Mouse (Mus musculus) thymus, postnatal 25 days (tissue): ENCODE results near the gene Gm8653.
"Not testable (repeated sequence)": the region's sequence is repeated elsewhere in the genome, so short reads cannot be mapped to it uniquely, and the experiment has no call there.

Experiments
- DNase-seq: peaks from one replicate; pipeline ENCODE4 v3.0.0; 2022

Gm8653 gene

DNA sequence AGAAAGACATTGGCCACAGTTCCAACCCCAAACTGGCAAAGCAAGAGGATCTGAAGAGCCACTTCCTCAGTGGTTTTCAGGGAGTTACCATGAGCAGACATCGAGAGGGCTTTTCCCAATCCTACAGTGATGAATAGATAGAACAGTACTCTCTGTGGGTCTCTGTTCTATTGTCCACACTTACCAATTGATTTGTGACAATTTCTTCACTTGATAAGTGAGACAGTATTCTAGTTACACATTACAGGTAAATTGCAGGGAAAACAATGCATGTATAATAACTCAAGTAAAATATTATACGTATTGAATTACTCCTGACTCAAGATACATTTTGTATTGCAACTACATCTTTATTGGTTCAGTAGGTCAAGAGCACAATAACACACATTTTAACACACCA is at the start of gene Gm8653:
TSS of gene Gm8653 (minus strand) at position 101 of the 400 bp plus-strand sequence.
- not testable (repeated sequence) for DNase-seq

DNA sequence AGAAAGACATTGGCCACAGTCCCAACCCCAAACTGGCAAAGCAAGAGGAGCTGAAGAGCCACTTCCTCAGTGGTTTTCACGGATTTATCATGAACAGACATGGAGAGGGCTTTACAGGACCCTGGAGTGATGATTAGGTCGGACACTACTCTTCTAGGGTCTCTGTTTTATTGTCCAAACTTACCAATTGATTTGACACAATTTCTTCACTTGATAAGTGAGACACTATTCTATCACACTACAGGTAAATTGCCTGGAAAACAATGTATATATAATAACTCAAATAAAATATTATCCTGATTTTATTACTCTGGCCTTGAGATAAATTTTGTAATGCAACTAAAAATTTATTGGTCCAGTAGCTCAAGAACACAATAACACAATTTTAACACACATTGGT is 28.3 kb upstream of the Gm8653 start, which contains the start of gene Gm8453:
TSS of gene Gm8453 (minus strand) at position 101 of the 400 bp plus-strand sequence.
- DNase-seq, result not testable (repeated sequence)

DNA sequence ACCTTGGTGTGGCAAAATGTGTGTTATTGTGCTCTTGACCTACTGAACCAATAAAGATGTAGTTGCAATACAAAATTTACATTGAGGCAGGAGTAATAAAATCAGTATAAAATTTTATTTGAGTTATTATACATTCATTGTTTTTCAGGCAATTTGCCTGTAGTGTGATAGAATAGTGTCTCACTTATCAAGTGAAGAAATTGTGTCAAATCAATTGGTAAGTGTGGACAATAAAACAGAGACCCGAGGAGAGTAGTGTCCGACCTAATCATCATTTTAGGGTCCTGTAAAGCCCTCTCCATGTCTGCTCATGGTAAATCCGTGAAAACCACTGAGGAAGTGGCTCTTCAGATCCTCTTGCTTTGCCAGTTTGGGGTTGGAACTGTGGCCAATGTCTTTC is 12.0 kb downstream of the Gm8653 start, which contains the start of gene Vmn1r143:
TSS of gene Vmn1r143 (plus strand) at position 301 of the 400 bp plus-strand sequence.
- DNase-seq, result not testable (repeated sequence)

DNA sequence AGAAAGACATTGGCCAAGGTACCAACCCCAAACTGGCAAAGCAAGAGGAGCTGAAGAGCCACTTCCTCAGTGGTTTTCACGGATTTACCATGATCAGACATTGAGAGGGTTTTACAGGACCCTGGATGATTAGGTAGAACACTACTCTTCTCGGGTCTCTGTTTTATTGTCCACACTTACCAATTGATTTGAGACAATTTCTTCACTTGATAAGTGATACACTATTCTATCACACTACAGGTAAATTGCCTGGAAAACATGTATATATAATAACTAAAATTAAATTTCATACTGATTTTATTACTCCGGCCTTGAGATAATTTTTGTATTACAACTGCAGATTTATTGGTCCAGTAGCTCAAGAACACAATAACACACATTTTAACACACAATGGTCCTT is 37.1 kb downstream of the Gm8653 start, which contains the start of gene Vmn1r142:
TSS of gene Vmn1r142 (minus strand) at position 101 of the 400 bp plus-strand sequence.
- DNase-seq, result not testable (repeated sequence)
